Mouse (Mus musculus): ENCODE results near the gene Col15a1. TPM values are rescaled to one million over a fixed set of nuclear protein-coding genes. Genes with fewer than 3 reads are reported as not detected.
A peak's percentile ranks its signal among the peaks of the same experiment; 100 is the strongest.

Gene Col15a1
- polyA plus RNA-seq, 1 experiment: 17.2 TPM

GRCm38 (mm10) chr4:47247574-47247973 is 39.6 kb downstream of the Col15a1 start:
- no peak for TF ChIP-seq POLR2A (IDR thresholded peaks at IDR 0.05; ENCODE audit: borderline replicate concordance, extremely low read depth, insufficient read depth, insufficient read length, poor library complexity, severe bottlenecking)
- no peak for TF ChIP-seq CTCF (IDR thresholded peaks at IDR 0.05; ENCODE audit: borderline replicate concordance, extremely low read depth, insufficient read depth, insufficient read length)
- no peak for DNase-seq (ENCODE audit: low read depth)

- TF ChIP-seq POLR2A (IDR thresholded peaks at IDR 0.05; ENCODE audit: borderline replicate concordance, extremely low read depth, insufficient read depth, insufficient read length, poor library complexity, severe bottlenecking): no peak
- no peak for TF ChIP-seq CTCF (IDR thresholded peaks at IDR 0.05; ENCODE audit: borderline replicate concordance, extremely low read depth, insufficient read depth, insufficient read length)
- DNase-seq (ENCODE audit: low read depth): no peak
Measured at GRCm38 (mm10) chr4:47249193-47249592, 41.2 kb downstream of the Col15a1 start.

- TF ChIP-seq CTCF (IDR thresholded peaks at IDR 0.05; ENCODE audit: borderline replicate concordance, extremely low read depth, insufficient read depth, insufficient read length) (peak; percentile 58; the same call in 1 of the 2 replicates), POLR2A (IDR thresholded peaks at IDR 0.05; ENCODE audit: borderline replicate concordance, extremely low read depth, insufficient read depth, insufficient read length, poor library complexity, severe bottlenecking) (no peak)
- peak; percentile 45 for DNase-seq (ENCODE audit: low read depth)
Measured at GRCm38 (mm10) chr4:47251069-47251468, 43.1 kb downstream of the Col15a1 start.

GRCm38 (mm10) chr4:47251693-47252435 is 43.9 kb downstream of the Col15a1 start:
- TF ChIP-seq CTCF (IDR thresholded peaks at IDR 0.05; ENCODE audit: borderline replicate concordance, extremely low read depth, insufficient read depth, insufficient read length) (no peak), POLR2A (IDR thresholded peaks at IDR 0.05; ENCODE audit: borderline replicate concordance, extremely low read depth, insufficient read depth, insufficient read length, poor library complexity, severe bottlenecking) (no peak)
- peak; percentile 68 for DNase-seq (ENCODE audit: low read depth)

- no peak for DNase-seq (ENCODE audit: low read depth)
- no peak for TF ChIP-seq CTCF (IDR thresholded peaks at IDR 0.05; ENCODE audit: borderline replicate concordance, extremely low read depth, insufficient read depth, insufficient read length)
- TF ChIP-seq POLR2A (IDR thresholded peaks at IDR 0.05; ENCODE audit: borderline replicate concordance, extremely low read depth, insufficient read depth, insufficient read length, poor library complexity, severe bottlenecking): no peak
Measured at GRCm38 (mm10) chr4:47252627-47253026, 44.7 kb downstream of the Col15a1 start.

GRCm38 (mm10) chr4:47255641-47256040 is 47.7 kb downstream of the Col15a1 start:
- peak; percentile 59 for DNase-seq (ENCODE audit: low read depth)
- no peak for TF ChIP-seq POLR2A (IDR thresholded peaks at IDR 0.05; ENCODE audit: borderline replicate concordance, extremely low read depth, insufficient read depth, insufficient read length, poor library complexity, severe bottlenecking)
- peak; percentile 82 for TF ChIP-seq CTCF (IDR thresholded peaks at IDR 0.05; ENCODE audit: borderline replicate concordance, extremely low read depth, insufficient read depth, insufficient read length)

- DNase-seq (ENCODE audit: low read depth): no peak
- TF ChIP-seq POLR2A (IDR thresholded peaks at IDR 0.05; ENCODE audit: borderline replicate concordance, extremely low read depth, insufficient read depth, insufficient read length, poor library complexity, severe bottlenecking): no peak
- no peak for TF ChIP-seq CTCF (IDR thresholded peaks at IDR 0.05; ENCODE audit: borderline replicate concordance, extremely low read depth, insufficient read depth, insufficient read length)
Measured at GRCm38 (mm10) chr4:47258201-47258600, 50.2 kb downstream of the Col15a1 start.

- TF ChIP-seq CTCF (IDR thresholded peaks at IDR 0.05; ENCODE audit: borderline replicate concordance, extremely low read depth, insufficient read depth, insufficient read length): no peak
- TF ChIP-seq POLR2A (IDR thresholded peaks at IDR 0.05; ENCODE audit: borderline replicate concordance, extremely low read depth, insufficient read depth, insufficient read length, poor library complexity, severe bottlenecking): no peak
- no peak for DNase-seq (ENCODE audit: low read depth)
Measured at GRCm38 (mm10) chr4:47261049-47261448, 53.1 kb downstream of the Col15a1 start.

GRCm38 (mm10) chr4:47261919-47262318 is 54.0 kb downstream of the Col15a1 start:
- TF ChIP-seq POLR2A (IDR thresholded peaks at IDR 0.05; ENCODE audit: borderline replicate concordance, extremely low read depth, insufficient read depth, insufficient read length, poor library complexity, severe bottlenecking): no peak
- TF ChIP-seq CTCF (IDR thresholded peaks at IDR 0.05; ENCODE audit: borderline replicate concordance, extremely low read depth, insufficient read depth, insufficient read length): no peak

GRCm38 (mm10) chr4:47265555-47265954 is 57.6 kb downstream of the Col15a1 start:
- TF ChIP-seq POLR2A (IDR thresholded peaks at IDR 0.05; ENCODE audit: borderline replicate concordance, extremely low read depth, insufficient read depth, insufficient read length, poor library complexity, severe bottlenecking): no peak
- no peak for TF ChIP-seq CTCF (IDR thresholded peaks at IDR 0.05; ENCODE audit: borderline replicate concordance, extremely low read depth, insufficient read depth, insufficient read length)
- peak; percentile 64 for DNase-seq (ENCODE audit: low read depth)

More at GRCm38 (mm10) chr4:47261919-47262318, 54.0 kb downstream of the Col15a1 start:
- DNase-seq (ENCODE audit: low read depth): no peak

- TF ChIP-seq POLR2A (IDR thresholded peaks at IDR 0.05; ENCODE audit: borderline replicate concordance, extremely low read depth, insufficient read depth, insufficient read length, poor library complexity, severe bottlenecking) (no peak), CTCF (IDR thresholded peaks at IDR 0.05; ENCODE audit: borderline replicate concordance, extremely low read depth, insufficient read depth, insufficient read length) (no peak)
- no peak for DNase-seq (ENCODE audit: low read depth)
Measured at GRCm38 (mm10) chr4:47272452-47273130, 64.6 kb downstream of the Col15a1 start.
